Mouse (Mus musculus): ENCODE data around the gene Phf5a. TPM values are rescaled to one million over a fixed set of nuclear protein-coding genes. Genes with fewer than 3 reads are reported as not detected.

Phf5a gene
- total RNA-seq, 2 experiments from 2014 or later = 38.4 to 39.9 TPM

DNA sequence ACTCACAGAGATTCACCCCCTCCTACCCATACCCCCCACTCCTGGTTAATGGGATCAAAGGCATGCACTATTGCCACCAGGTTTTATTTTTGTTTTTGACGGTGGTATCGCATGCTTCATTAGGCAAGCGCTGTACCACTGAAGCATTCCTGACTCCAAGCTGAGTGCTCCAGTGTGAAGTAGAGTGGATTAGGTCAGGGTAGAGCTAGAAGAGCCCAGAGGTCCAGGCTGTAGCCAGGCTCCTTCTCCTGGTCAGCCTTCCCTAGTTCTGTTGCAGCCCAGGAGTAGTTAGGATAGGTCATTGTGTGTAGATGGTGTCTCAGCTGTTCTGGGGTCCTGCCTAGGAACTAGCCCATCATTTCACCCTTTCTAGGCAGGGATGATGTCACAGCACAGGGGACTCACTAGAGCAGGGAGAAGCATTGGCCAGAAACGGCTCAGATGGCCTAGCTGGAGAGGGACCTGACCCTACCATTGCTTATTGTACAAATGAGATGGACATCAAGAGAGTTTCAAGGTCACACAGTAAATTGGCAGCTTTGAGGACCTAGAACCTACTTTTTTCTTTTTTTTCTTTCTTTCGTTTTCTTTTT lies 26.6 kb downstream of the Phf5a start:
- H3K27ac ChIP-seq = peak overlapping the region; percentile 100
- peak; percentile 26 for DNase-seq
- intact Hi-C loops (cut with DNase I) = no loop called here
- no peak overlapping the region; the same call in 1 of the 2 replicates for H3K4me3 ChIP-seq
- no peak for TF ChIP-seq CTCF (IDR thresholded peaks at IDR 0.05)

DNA sequence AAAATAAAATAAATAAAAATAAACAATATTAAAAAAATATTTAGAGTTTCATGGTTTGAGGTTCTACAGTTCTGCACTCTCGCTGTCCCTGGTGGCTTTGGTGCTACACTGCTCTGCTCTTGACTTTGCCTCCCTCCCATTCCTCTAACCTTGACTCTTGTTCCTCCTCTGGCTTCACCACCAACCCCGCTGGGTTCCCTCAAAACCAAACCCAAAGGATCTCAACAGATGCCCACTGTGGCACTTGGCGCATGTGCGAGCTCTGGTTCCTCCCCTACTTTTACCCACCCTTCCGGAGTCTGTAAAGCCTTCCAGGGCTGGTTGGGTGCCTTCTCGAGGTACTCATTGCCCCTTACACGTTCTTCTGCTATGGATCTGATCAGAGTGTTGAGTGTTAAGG lies 29.4 kb downstream of the Phf5a start:
- TF ChIP-seq CTCF (IDR thresholded peaks at IDR 0.05) = no peak
- DNase-seq = peak; percentile 16
- intact Hi-C loops (cut with DNase I) = no loop called here
- peak overlapping the region; percentile 96 for H3K27ac ChIP-seq
- H3K4me3 ChIP-seq = no peak overlapping the region

DNA sequence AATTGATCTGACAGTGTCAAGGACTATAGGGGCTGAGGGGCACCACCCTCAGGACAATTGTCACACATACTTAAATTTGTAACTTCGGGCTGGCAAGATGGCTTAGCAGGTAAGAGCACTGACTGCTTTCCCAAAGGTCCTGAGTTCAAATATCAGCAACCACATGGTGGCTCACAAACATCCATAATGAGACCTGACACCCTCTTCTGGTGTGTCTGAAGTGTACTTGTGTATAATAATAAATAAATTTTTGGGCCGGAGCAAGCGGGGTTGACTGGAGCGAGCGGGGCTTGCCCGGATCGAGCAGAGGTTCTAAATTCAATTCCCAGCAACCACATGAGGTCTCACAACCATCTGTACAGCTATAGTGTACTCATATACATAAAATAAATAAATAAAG lies 31.4 kb downstream of the Phf5a start:
- no peak for DNase-seq
- H3K27ac ChIP-seq = peak overlapping the region; percentile 96
- no peak for TF ChIP-seq CTCF (IDR thresholded peaks at IDR 0.05)
- H3K4me3 ChIP-seq = no peak overlapping the region
- intact Hi-C loops (cut with DNase I) = no loop called here

DNA sequence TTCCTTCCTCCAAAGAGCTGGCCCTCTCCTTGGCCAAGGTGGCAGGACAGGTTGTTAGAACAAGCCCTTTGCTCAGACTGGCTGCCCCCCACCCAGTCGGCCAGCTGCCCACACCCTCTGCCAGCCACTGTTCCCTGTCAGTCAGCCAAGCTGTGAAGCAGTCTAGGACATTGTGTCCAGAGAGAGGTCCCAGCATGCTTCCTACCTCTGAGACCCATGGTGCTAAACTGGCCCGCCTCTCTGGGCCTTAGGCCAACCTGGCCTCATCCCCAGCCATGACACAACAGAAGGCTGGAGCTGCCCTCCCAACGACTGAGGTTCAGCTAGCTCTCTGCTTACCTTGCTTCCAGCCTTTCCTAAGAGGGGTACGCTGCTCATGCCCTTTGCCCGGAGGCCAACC lies 32.1 kb downstream of the Phf5a start:
- peak overlapping the region; percentile 56 for H3K4me3 ChIP-seq
- peak overlapping the region; percentile 96 for H3K27ac ChIP-seq
- DNase-seq = peak; percentile 97
- intact Hi-C loops (cut with DNase I) = no loop called here
- TF ChIP-seq CTCF (IDR thresholded peaks at IDR 0.05) = no peak

DNA sequence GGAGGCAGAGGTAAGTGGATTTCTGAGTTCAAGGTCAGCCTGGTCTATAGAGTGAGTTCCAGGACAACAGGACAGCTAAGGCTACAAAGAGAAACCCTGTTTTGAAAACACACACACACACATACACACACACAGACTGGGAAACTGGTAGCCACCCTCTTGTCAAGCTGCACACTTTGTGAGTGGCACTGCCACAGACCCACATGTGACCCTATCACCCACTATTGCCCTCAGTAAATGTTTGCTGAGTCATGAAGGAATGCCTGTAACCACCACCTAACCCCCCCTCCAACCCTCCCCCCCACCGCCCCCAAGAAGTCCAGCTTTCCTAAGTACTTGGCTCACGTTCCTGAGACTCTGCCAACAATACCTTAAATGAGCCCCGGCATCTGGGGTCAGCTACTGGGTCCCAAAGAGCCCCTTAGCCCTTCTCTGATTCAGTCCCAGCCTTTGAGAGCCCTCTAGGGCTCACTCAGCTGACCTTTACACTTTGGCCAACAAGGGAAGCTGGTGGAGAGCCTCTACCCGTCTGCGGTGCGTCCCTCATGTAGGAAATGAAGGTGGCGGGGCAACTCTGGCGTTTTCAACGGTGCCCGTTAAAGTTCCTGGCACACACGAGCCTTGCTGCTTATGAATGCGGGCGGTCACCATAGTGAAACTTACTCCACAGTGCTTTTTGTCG lies 33.0 kb downstream of the Phf5a start:
- Histone ChIP-seq H3K27ac (peak overlapping the region; percentile 96), H3K4me3 (peak overlapping the region; percentile 56)
- TF ChIP-seq CTCF (IDR thresholded peaks at IDR 0.05) = no peak; the same call in 1 of the 2 replicates
- peak; percentile 72 for DNase-seq
- intact Hi-C loops (cut with DNase I) = no loop called here

DNA sequence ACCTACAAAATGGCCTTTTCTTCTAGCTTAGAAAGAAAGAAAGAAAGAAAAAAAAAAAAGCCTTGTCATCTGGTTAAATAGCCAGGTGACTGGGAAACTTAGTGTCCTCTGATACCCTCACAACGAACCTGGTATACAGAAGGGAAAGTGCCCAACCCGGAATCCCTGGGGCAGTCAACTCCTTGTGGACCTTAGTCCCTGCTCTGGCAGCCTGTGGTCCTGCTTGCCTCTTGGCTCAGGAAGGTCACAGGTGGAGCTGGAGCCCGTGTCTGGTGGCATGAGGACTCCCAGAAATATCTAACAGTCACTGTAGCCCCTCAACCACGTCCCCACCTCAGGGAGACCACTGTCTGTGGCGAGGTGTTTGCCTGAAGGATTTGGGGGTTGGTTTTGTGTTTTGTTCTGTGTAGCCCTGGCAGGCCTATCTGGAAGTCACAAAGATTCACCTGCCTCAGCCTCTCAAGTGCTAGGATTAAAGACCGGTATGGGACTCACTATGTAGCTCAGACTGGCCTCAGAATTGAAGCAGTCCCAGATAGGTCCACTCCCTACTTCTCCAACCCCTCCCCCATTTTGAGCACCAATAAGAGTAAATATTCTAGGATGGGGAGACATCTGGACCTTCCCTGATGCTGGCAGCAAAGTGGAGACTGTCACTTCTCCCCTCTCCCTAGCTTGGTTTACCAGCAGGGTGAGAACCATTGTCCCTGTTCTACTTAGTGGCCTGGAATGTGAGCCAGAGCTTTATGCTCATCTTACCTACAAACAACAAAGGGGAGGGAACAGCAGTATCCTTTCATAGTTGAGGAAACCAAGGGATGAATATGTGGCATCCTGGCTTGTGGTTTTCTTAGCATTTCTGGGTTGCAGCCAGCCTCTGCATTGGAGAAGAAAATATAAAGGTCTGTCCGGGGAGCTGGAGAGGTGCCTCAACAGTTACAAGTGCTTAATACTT lies 34.5 kb downstream of the Phf5a start:
- intact Hi-C loops (cut with DNase I) = loop anchor here (1.0 kb wide), 1 partner anchor 22 kb away; no protein-coding TSS in a partner anchor
- H3K27ac ChIP-seq = peak overlapping the region; percentile 96
- DNase-seq = peak; percentile 61
- peak overlapping the region; percentile 70 for H3K4me3 ChIP-seq
- TF ChIP-seq CTCF (IDR thresholded peaks at IDR 0.05) = no peak

DNA sequence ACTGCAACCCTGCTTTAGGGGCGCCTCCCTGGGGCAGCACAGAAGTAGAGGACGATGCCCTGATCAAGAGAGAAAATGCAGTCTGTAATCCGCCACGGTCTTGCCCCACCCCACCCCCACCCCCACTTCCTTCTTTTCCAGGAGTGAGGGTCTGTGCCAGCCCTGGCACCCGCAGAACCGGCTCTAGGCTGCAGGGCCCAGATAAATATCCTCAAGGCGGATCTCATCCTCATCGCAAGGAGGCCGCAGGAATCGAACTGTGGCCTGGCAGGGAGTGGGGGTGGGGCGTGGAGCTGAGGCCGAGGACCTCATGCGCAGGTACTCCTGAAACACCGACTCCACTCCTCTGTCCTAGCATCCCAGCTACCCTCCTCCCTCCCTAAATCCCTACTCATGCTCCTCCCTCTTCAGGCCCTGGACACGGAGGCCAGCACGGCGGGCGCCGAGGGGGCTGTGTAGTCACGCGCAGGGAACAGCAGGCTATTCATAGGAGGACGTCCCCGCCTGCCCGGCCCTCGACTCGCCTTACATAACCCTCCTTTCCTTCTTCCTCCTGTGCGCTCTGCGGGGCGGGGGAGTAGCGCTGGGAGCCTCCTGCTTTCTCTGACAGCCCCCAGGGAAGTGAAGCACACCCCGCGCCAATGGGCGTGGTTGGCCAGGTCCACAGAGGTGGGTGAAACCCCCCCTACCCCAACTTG lies 35.4 kb downstream of the Phf5a start:
- H3K4me3 ChIP-seq = peak overlapping the region; percentile 70
- intact Hi-C loops (cut with DNase I) = loop anchor here (1.0 kb wide), 1 partner anchor 23 kb away; no protein-coding TSS in a partner anchor
- TF ChIP-seq CTCF (IDR thresholded peaks at IDR 0.05) = no peak
- DNase-seq = peak; percentile 96
- H3K27ac ChIP-seq = peak overlapping the region; percentile 96

DNA sequence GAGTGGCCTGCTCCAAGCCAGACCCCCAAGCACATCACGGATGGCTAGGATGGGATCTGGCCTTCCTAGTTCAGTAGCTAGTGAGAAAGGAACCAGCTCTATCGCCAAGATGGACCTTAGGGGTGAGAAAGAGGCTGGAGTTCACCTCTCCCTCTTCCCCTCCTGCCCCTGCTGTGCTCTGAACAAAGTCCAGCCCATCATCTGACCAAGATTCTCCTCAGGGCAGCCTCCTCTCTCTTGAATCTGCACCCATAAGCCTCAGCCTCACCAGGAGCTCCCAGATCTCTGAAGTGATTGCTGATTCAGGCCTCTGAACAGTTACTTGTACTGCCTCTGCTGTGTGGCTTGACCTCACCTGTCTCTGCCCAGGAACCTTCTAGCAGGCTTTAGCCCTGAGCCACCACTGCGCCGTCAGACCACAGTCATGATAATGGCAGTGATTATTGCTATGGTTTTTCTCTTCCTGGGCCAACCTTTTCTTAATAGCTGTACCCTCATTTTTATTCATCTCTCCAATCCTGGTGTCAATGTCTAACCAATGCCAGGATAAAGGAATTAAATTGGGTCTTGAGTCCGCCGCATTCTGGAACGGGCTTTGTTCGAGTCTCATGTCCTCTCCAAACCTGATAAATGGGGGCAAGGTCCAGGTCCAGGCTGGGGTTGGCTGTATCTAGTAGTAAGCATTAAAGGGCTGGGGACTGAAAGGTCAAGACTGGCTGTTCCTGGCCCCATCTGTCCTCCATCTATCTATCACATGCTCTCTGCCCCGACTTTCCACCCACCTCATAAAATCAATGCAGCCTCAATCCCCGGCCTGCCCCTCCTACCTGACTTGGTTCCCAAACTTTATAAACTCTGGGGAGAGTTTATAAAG lies 36.5 kb downstream of the Phf5a start:
- intact Hi-C loops (cut with DNase I) = no loop called here
- peak; percentile 74 for DNase-seq
- Histone ChIP-seq H3K27ac (peak overlapping the region; percentile 96), H3K4me3 (peak overlapping the region; percentile 70)
- TF ChIP-seq CTCF (IDR thresholded peaks at IDR 0.05) = no peak

DNA sequence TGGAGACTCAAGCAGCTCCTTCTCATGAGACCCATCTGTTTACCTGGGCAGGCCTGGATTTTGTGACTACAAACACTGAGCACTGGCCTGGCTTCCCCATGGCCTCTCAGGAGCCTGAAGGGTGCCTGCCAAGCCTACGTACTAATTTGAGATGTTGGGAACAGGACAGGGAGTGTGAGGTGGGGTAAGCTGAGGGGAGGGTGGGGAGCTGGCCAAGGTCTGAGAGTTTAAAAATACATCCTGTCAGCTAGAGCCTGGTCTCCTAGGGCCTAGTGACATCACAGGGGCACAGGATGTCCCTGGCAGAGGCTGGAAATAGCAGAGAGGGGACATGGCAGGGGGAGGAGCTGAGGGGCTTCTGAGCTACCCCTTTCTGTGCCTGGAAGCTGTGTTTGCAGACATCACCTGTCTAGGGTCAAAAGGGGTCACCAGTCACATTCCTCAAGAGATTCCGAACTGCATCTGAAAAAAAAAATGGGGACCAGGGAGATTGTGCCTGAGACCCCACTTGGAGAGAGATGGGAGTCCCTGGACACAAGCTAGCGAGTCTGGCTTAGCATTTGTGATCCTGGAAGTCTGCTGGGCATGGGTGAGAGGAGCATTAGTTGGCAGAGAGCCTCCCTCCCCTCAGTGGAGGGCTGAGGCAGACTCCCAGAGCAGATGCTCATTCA lies 37.4 kb downstream of the Phf5a start:
- TF ChIP-seq CTCF (IDR thresholded peaks at IDR 0.05) = no peak
- intact Hi-C loops (cut with DNase I) = loop anchor here (5.0 kb wide), 1 partner anchor 38 kb away; the partner anchor contains the start of genes Aco2 and Phf5a
- peak; percentile 91 for DNase-seq
- Histone ChIP-seq H3K27ac (peak overlapping the region; percentile 96), H3K4me3 (peak overlapping the region; percentile 62)

DNA sequence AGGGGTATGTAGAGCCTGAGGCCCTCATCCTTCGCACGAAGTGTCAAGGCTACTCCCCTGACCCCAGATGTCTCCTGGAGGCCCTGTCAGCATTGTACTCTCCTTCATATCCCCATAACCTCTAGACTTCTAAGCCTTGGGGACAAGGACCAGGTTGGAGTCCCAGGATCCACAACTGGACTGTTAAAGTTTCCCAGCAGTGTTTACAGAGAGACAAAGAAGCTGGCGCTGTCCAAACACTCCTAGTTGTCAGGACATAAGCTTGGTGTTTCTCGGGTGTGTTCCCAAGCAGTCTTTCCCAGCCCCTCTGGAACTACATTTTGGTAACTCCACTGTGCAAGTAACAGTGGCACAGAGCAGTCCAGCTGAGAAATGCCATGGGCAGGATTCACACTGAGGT lies 38.2 kb downstream of the Phf5a start:
- Histone ChIP-seq H3K4me3 (peak overlapping the region; percentile 62), H3K27ac (peak overlapping the region; percentile 96)
- TF ChIP-seq CTCF (IDR thresholded peaks at IDR 0.05) = no peak
- intact Hi-C loops (cut with DNase I) = loop anchor here (5.0 kb wide), 1 partner anchor 39 kb away; the partner anchor contains the start of genes Aco2 and Phf5a
- peak; percentile 34 for DNase-seq
